Mouse (Mus musculus): ENCODE measurements around the gene Cdc42se2. TPM values are rescaled to one million over a fixed set of nuclear protein-coding genes. Genes with fewer than 3 reads are reported as not detected.

Cdc42se2 gene
- 117 and 124 TPM in 2 replicates for polyA plus RNA-seq (2015; fragmentation: Nextera tagmentation; extraction: Ambion mirVana)

DNA sequence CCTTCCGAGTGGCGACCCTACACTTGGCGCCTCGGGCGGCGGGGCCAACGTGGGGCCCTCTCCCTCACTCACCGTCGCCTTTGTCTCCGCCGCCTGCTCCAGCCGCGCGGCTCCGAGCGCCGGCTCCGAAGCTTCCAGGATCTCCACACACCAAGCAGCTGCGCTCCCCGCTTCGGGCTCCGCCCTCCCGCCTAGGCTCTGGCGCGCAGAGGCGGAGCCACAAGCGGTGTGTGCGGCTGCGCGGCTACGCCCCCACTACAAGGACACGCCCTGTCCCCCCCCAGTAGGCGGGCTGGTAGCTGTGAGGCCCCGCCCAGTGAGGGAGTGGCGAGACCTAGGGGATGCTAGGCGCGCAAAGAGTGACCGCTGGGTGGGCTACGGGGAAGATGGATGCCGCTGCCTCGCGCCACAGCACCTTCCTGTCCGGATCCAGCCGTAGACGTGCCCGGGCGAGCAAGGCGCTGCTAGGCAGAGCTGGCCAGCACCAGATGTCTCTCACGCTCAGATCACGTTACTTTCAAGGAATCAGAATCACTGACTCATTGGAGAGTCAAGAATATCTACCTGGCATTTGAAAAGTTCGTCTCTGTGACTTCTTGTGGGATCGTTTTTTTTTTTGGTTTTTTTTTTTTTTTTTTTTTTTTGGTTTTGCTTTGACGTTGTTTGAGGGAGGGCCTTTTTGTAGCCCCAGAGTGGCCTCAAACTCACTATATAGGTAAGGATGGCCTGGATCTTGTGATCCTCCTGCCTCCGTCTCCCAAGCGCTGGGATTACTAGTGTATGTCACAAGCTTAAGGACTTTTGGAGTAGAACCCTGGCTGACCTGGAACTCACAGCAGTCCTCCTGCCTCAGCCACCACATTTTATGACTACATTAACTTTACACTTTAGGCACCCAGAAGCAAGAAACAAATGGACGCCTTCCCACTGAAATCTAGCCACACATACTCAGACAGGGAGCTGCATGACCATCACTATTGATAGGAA is at the start of gene Cdc42se2:
Cdc42se2 (minus strand) TSS at position 188 of the 987 bp plus-strand sequence.

Other genes with a start within 250 kb of the Cdc42se2 start
- gene Lyrm7, start 73.2 kb upstream of the Cdc42se2 start, polyA plus RNA-seq (2015; fragmentation: Nextera tagmentation; extraction: Ambion mirVana): 7.5 and 10.5 TPM in 2 replicates
- 1,024 and 1,220 TPM in 2 replicates for gene Hint1, start 78.7 kb upstream of the Cdc42se2 start, polyA plus RNA-seq (2015; fragmentation: Nextera tagmentation; extraction: Ambion mirVana)
- gene Gpx3, start 114.8 kb upstream of the Cdc42se2 start, polyA plus RNA-seq (2015; fragmentation: Nextera tagmentation; extraction: Ambion mirVana): 67.6 and 71.4 TPM in 2 replicates
- gene Tnip1, start 175.2 kb upstream of the Cdc42se2 start, polyA plus RNA-seq (2015; fragmentation: Nextera tagmentation; extraction: Ambion mirVana): 17.5 and 17.6 TPM in 2 replicates
- 108 and 111 TPM in 2 replicates for gene Anxa6, start 245.8 kb upstream of the Cdc42se2 start, polyA plus RNA-seq (2015; fragmentation: Nextera tagmentation; extraction: Ambion mirVana)

Data from neural tube, postnatal 0 days (tissue).